Mouse (Mus musculus) CH12.LX (cell line): ENCODE data around the gene Akap12.

Source experiments
- CHD1 ChIP-seq: IDR thresholded peaks from 2 replicates; pipeline ENCODE4 v1.6.1; 2012; ENCODE audit warnings: low read depth, low read length, improper control_type of control experiment, inconsistent platforms
- CHD2 ChIP-seq: IDR thresholded peaks from 2 replicates; pipeline ENCODE4 v1.6.1; 2011; ENCODE audit warnings: low read length, improper control_type of control experiment
- CTCF ChIP-seq, 2 experiments: IDR thresholded peaks in 1 of 2; conservative IDR thresholded peaks in 1 of 2; 2 replicates each; pipeline ENCODE4 v1.5.1; 2011 to 2012; ENCODE audit warnings: low read depth in 2 of 2, low read length in 2 of 2, improper control_type of control experiment in 1 of 2, inconsistent platforms in 1 of 2, mild to moderate bottlenecking in 1 of 2, moderate library complexity in 1 of 2
- E2F4 ChIP-seq: IDR thresholded peaks from 2 replicates; pipeline ENCODE4 v1.6.1; 2011; ENCODE audit warnings: low read depth, low read length, improper control_type of control experiment; ENCODE audit not compliant: insufficient replicate concordance
- IRF4 ChIP-seq: IDR thresholded peaks from 2 replicates; pipeline ENCODE4 v1.6.1; 2014; ENCODE audit warnings: low read depth, mild to moderate bottlenecking, inconsistent platforms, low read length, improper control_type of control experiment
- JUN ChIP-seq: IDR thresholded peaks from 2 replicates; pipeline ENCODE4 v1.6.1; 2011; ENCODE audit warnings: low read depth, mild to moderate bottlenecking, low read length, improper control_type of control experiment, moderate library complexity; ENCODE audit not compliant: insufficient read depth
- MEF2A ChIP-seq: IDR thresholded peaks from 2 replicates; pipeline ENCODE4 v1.6.1; 2014; ENCODE audit warnings: low read depth, mild to moderate bottlenecking, inconsistent platforms, low read length, improper control_type of control experiment, borderline replicate concordance
- MXI1 ChIP-seq: IDR thresholded peaks from 2 replicates; pipeline ENCODE4 v1.6.1; 2011; ENCODE audit warnings: mild to moderate bottlenecking, low read depth, low read length, improper control_type of control experiment
- NELFE ChIP-seq: IDR thresholded peaks from 2 replicates; pipeline ENCODE4 v1.6.1; 2011; ENCODE audit warnings: low read depth, low read length, improper control_type of control experiment
- NRF1 ChIP-seq: IDR thresholded peaks from 2 replicates; pipeline ENCODE4 v1.6.1; 2014; ENCODE audit warnings: low read depth, mild to moderate bottlenecking, inconsistent platforms, low read length, improper control_type of control experiment, moderate library complexity
- POLR2A ChIP-seq: IDR thresholded peaks from 2 replicates; pipeline ENCODE4 v1.6.1; 2011; ENCODE audit warnings: low read depth, mild to moderate bottlenecking, improper control_type of control experiment, low read length
- TCF12 ChIP-seq: IDR thresholded peaks from 2 replicates; pipeline ENCODE4 v1.6.1; 2014; ENCODE audit warnings: low read depth, mild to moderate bottlenecking, inconsistent platforms, low read length, improper control_type of control experiment
- ZNF384 ChIP-seq: IDR thresholded peaks from 2 replicates; pipeline ENCODE4 v1.6.1; 2012; ENCODE audit warnings: low read depth, low read length, improper control_type of control experiment, inconsistent platforms

- TF ChIP-seq MXI1, result no peak
- no peak for TF ChIP-seq E2F4
- no peak for TF ChIP-seq POLR2A
- no peak for TF ChIP-seq CTCF (conservative IDR thresholded peaks at IDR 0.05 in 1 of 2, IDR thresholded peaks at IDR 0.05 in 1 of 2; ENCODE audit: low read depth in 2 of 2, low read length in 2 of 2)
- no peak for TF ChIP-seq JUN
- no peak for TF ChIP-seq NELFE
- TF ChIP-seq CHD2, result no peak
- TF ChIP-seq MEF2A, result no peak
- TF ChIP-seq ZNF384, result no peak
- no peak for TF ChIP-seq TCF12
- TF ChIP-seq CHD1, result no peak
- TF ChIP-seq IRF4, result no peak
- TF ChIP-seq NRF1, result no peak
Observed at GRCm38 (mm10) chr10:4276081-4276480, 9.9 kb downstream of the Akap12 start.
